Mouse (Mus musculus) spleen, adult 2 months (tissue): ENCODE results near the gene Mgat4a.

Source experiments
- CTCF ChIP-seq: fragments of 200-500 bp; IDR thresholded peaks from 2 replicates; pipeline ENCODE4 v1.5.1; 2011; ENCODE audit warnings: mild to moderate bottlenecking, inconsistent platforms; ENCODE audit not compliant: insufficient read depth, insufficient read length, insufficient replicate concordance; ENCODE audit errors: extremely low read depth
- POLR2A ChIP-seq: fragments of 200-500 bp; IDR thresholded peaks from 2 replicates; pipeline ENCODE4 v1.6.1; 2011; ENCODE audit warnings: low read depth, low read length, inconsistent platforms

GRCm38 (mm10) chr1:37495104-37495503, 45.7 kb downstream of the Mgat4a start:
- TF ChIP-seq CTCF (no peak), POLR2A (no peak)
